Mouse (Mus musculus): ENCODE measurements around the gene Ilf3. TPM values are rescaled to one million over a fixed set of nuclear protein-coding genes. Genes with fewer than 3 reads are reported as not detected.
A peak's percentile ranks its signal among the peaks of the same experiment; 100 is the strongest.

Gene Ilf3
- total RNA-seq, 4 experiments from 2014 or later: 47.3 to 86.4 (median 66.0) TPM

GRCm38 (mm10) chr9:21405525-21405924, 37.9 kb downstream of the Ilf3 start:
- no peak for DNase-seq

DNA sequence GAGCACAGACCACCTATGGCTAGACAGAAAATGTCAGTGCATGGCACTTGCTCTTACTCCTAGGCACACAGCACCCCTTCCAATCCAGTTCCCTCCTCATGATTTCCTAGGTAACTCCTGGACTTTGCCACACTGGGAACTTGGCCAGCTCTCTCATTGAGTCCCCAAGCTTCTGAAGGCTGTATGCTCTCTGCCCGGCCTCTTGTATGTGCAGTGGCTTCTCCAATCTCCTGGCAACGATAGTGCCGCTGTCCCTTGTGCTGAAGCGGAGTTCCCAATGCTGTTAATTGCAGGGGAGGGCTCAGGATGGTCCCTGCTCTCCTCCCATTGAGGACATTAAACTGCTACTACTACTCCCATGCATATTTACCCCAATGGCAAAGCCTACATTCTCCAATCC, 40.3 kb downstream of the Ilf3 start:
- DNase-seq: no peak

- no peak for DNase-seq
Measured at GRCm38 (mm10) chr9:21408624-21409023, 41.0 kb downstream of the Ilf3 start.

GRCm38 (mm10) chr9:21409592-21410317, 42.1 kb downstream of the Ilf3 start:
- peak; percentile 74 for DNase-seq

GRCm38 (mm10) chr9:21411669-21412550, 44.2 kb downstream of the Ilf3 start, which contains the start of gene Qtrt1:
TSS of gene Qtrt1 (plus strand) at chr9:21411837.
- peak; percentile 79 for DNase-seq

DNA sequence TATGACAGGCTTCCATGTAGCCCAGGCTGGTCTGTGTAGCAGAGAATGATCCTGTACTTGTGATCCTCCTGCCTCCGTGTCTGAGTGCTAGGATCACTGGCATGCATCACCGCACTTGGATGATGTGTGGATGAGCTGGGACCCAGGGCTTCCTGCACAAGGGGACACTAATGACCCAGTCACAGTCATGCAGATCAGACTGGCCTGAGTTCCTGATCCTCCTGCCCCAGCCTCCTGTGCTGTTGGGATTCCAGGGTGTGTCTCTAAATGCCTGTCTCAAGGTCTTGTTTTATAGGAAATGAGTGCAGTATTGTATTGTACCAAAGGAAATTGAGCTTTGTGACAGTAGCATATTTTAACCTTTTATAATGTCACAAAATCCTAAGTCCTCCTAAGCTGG, 50.2 kb downstream of the Ilf3 start:
- no peak for DNase-seq

- DNase-seq: no peak
Measured at GRCm38 (mm10) chr9:21419646-21420045, 52.0 kb downstream of the Ilf3 start.

- peak; percentile 99 for DNase-seq
Measured at GRCm38 (mm10) chr9:21424631-21425555, 57.2 kb downstream of the Ilf3 start, which contains the start of gene Dnm2. TSS of gene Dnm2 (plus strand) at chr9:21424908.

- no peak for DNase-seq
Measured at GRCm38 (mm10) chr9:21425556-21425945, 57.9 kb downstream of the Ilf3 start.

GRCm38 (mm10) chr9:21426013-21426412, 58.3 kb downstream of the Ilf3 start:
- no peak for DNase-seq

- no peak for DNase-seq
Measured at GRCm38 (mm10) chr9:21426525-21426924, 58.9 kb downstream of the Ilf3 start.

DNA sequence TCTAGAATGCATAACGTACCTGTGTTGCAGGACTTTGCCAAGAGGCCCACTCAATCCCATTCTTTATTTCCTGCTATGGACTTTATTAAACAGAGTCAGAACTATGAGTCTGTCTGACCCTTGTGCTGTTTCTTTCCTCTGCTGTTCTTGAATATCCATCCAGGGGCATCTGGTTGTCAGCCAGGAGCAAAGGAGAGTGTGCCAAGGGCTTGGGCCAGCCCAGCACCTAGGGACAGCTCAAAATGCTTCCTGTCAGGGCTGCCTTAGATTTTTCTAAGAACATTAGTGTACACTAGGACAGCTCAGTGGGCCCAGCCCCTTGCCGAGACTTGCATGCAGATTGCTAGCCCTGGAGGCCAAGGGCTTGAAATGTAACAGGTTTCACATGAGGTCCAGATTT, 60.1 kb downstream of the Ilf3 start:
- DNase-seq: no peak

- no peak for DNase-seq
Measured at GRCm38 (mm10) chr9:21428178-21428577, 60.5 kb downstream of the Ilf3 start.

DNA sequence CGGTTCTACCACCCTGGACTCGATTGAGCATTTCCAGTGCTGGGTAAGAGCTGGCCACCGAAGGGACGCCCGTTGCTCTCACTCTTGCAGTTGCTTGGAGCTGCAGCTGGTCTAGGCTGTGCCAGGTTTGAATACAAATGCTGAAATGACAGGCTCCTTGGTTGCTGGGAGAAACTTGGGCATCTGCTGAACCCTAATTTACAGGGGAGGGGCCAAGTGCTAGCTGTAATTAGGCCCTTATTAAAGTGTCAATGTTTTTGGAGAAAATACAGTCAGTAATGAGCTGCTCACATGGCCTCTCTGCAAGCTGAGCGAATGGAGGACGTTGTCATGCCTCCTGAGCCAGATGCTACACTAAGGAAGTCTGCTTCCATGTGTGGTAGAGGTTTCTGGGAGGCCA, 63.1 kb downstream of the Ilf3 start:
- no peak for DNase-seq

DNA sequence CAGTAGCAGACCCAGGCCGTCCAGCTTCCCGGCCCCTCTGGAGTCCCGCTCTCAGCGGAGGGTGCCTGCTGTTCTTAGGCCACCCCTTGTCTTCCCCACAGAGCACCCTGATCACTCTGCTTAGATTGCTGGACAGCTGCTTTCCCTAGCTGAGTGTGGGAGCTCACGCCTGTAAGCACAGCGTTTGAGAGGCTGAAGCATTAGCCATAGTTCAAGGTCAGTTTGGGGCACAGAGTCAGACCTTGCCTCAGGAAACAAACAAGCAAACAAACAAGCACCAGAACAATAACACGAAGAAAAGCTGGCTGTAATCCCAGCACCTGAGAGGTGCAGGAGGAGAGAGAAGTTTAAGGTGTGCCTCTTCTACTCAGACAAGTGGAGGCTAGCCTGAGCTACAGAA, 64.4 kb downstream of the Ilf3 start:
- no peak for DNase-seq

DNA sequence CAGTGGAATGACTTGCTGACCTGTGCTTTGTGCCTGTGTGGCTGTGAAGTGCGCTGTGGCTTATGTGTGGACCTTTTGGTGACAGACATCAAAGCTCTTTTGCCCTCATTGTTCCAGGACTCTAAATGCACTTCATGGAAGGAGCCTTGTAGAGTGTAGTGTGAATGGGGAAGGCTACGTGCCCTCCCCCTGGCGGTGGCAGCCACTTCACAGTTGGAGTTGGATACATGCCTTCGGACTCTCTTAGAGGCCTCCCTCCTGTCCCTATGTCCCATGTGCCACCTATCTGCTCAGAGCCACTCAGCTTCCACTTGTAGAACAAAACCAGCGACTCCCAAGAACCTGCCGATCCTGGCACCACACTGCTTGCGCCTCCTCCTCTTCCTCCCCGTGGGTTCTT, 66.1 kb downstream of the Ilf3 start:
- no peak for DNase-seq

GRCm38 (mm10) chr9:21434410-21434809, 66.7 kb downstream of the Ilf3 start:
- DNase-seq: no peak

- no peak for DNase-seq
Measured at GRCm38 (mm10) chr9:21435777-21436635, 68.3 kb downstream of the Ilf3 start.

DNA sequence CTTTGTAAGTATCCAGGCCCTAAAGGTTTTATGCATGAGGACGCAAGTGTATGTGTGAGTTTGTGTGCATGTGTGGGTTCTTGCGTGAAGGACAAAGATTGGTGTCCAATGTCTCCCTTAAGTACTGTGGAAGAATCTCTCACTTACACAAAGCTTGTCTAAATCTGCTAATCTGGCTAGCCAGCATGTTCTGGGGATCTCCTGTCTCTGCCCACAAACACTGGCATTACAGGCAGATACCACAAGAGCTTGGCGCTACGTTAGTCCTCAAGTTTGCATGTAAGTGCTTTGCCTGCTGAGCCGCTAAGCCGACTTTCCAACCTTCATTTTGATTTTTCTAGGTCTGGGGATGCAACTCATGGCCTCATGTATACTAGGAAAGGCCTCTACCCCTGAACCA, 69.9 kb downstream of the Ilf3 start:
- no peak for DNase-seq

GRCm38 (mm10) chr9:21438219-21438618, 70.5 kb downstream of the Ilf3 start:
- DNase-seq: no peak

- DNase-seq: no peak
Measured at GRCm38 (mm10) chr9:21439456-21439855, 71.8 kb downstream of the Ilf3 start.

DNA sequence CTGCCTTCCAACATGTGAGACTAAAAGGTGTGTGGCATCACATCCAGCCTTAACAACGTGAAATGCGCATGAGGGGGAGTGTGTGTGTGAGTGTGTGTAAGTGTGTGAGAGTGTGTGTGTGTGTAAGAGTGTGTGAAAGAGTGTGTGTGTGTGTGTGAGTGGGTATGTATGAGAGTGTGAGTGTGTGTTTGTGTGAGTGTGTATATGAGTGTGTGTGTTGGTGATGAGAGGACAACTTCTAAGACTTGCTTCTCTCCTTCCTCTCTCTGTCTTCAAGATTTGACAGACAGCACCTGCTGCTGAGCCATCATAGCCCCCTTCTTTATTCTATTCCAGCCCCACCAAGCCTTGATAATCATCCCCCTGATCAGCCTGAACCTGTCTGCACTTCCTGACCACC, 72.2 kb downstream of the Ilf3 start:
- no peak for DNase-seq
